Comparison of ENCODE assay signal across 8 mouse cellular contexts in genomic region chr11:3540451-3541085, GRCm38 (mm10). TPM values are rescaled to one million over a fixed set of nuclear protein-coding genes. Genes with fewer than 3 reads are reported as not detected.
DNase-seq lines count a peak whose midpoint lies in the region; ATAC-seq and TF ChIP-seq lines count a peak whose summit lies in the region.

Gene Smtn, minus strand, starts transcription at chr11:3540612.

- peak within 1 kb of the TSS; percentile 84 for H3K4me3 ChIP-seq in E14TG2a.4 (replicated peaks; ENCODE audit: low read length)
- H3K4me3 ChIP-seq in embryonic fibroblast, embryonic 13.5 days (ENCODE audit: insufficient read depth, low read length), result peak within 1 kb of the TSS; percentile 56
- peak within 1 kb of the TSS; percentile 67 for H3K4me3 ChIP-seq in liver, embryonic 16.5 days (ENCODE audit: low read depth, low read length)

- H3K36me3 ChIP-seq in E14TG2a.4 (ENCODE audit: insufficient read depth, low read length), result peaks cover 8% of the 10 kb centered on the region
- no peaks in the 10 kb centered on the region for H3K36me3 ChIP-seq in liver, embryonic 16.5 days (ENCODE audit: control insufficient read depth, insufficient read depth)

- DNase-seq in heart, adult 11 months, result peak; percentile 90
- no peak for DNase-seq in heart, adult 9 months (ENCODE audit: low spot score in 2 of 2)
- no peak for DNase-seq in heart, postnatal 10 days
- DNase-seq in ovary, postnatal 10 days (ENCODE audit: low spot score), result no peak
- no peak for DNase-seq in urinary bladder, postnatal 10 days (ENCODE audit: low spot score)

- peaks cover 6% of the 10 kb centered on the region for H3K9me3 ChIP-seq in E14TG2a.4 (ENCODE audit: low read length)
- no peaks in the 10 kb centered on the region for H3K9me3 ChIP-seq in liver, embryonic 16.5 days (replicated peaks; ENCODE audit: control insufficient read depth, low read length)

- TF ChIP-seq POLR2A in embryonic fibroblast, embryonic 13.5 days (IDR thresholded peaks at IDR 0.05; ENCODE audit: low read depth, low read length), result no peak

- peaks cover 84% of the 10 kb centered on the region for H3K4me1 ChIP-seq in E14TG2a.4 (replicated peaks; ENCODE audit: low read depth, low read length)
- H3K4me1 ChIP-seq in embryonic fibroblast, embryonic 13.5 days (ENCODE audit: control insufficient read depth, insufficient read depth, low read length), result 0 out of 2 replicates have a peak, but pooled peaks cover 2% of the 10 kb centered on the region
- H3K4me1 ChIP-seq in liver, embryonic 16.5 days (ENCODE audit: control insufficient read depth, low read depth, low read length), result peaks cover 26% of the 10 kb centered on the region

- peak within 1 kb of the TSS; percentile 50 for H3K9ac ChIP-seq in liver, embryonic 16.5 days (ENCODE audit: low read depth, low read length)

- no peak within 1 kb of the TSS for H3K27ac ChIP-seq in embryonic fibroblast, embryonic 13.5 days (ENCODE audit: insufficient read depth, low read length)
- peak within 1 kb of the TSS; percentile 10; the same call in 1 of the 2 replicates for H3K27ac ChIP-seq in liver, embryonic 16.5 days (ENCODE audit: low read length)

- H3K4me2 ChIP-seq in liver, embryonic 16.5 days (ENCODE audit: low read depth, low read length), result peak within 1 kb of the TSS; percentile 77

- peaks cover 7% of the 10 kb centered on the region; the same call in 1 of the 2 replicates for H3K27me3 ChIP-seq in E14TG2a.4 (ENCODE audit: insufficient read depth, low read length)
- H3K27me3 ChIP-seq in liver, embryonic 16.5 days (ENCODE audit: control insufficient read depth, insufficient read depth, low read depth, low read length), result no peaks in the 10 kb centered on the region

- WGBS in liver, embryonic 16.5 days (ENCODE audit: insufficient replicate concordance), result 70% methylated on average over 23 of the region's 23 CpGs

- no peak for ATAC-seq in liver, embryonic 16.5 days (ENCODE audit: low read depth)

- TF ChIP-seq CTCF in E14TG2a.4 (conservative IDR thresholded peaks at IDR 0.05; ENCODE audit: low read length), result no peak
- TF ChIP-seq CTCF in embryonic fibroblast, embryonic 13.5 days (IDR thresholded peaks at IDR 0.05; ENCODE audit: borderline replicate concordance, insufficient read depth, low read length), result no peak

- intact Hi-C loops in heart, postnatal 10 days (cut with DNase I), result no loop called here

RNA-seq across cellular contexts. Expression of gene Smtn, which starts in this region (rescaled TPM):
- polyA plus RNA-seq in embryonic fibroblast, embryonic 13.5 days (2011; ENCODE audit: insufficient read length, low read depth, missing spikeins), result 78.7 and 79.0 TPM in 2 replicates
- 100 to 1,000 TPM; 210 to 215 TPM for total RNA-seq in heart, postnatal 10 days (2021)
- 10.4 and 16.7 TPM in 2 replicates for polyA plus RNA-seq in liver, embryonic 16.5 days (2015; fragmentation: Nextera tagmentation; extraction: Ambion mirVana)
